20 mouse cellular contexts compared by ENCODE assay signal in the genomic region with DNA sequence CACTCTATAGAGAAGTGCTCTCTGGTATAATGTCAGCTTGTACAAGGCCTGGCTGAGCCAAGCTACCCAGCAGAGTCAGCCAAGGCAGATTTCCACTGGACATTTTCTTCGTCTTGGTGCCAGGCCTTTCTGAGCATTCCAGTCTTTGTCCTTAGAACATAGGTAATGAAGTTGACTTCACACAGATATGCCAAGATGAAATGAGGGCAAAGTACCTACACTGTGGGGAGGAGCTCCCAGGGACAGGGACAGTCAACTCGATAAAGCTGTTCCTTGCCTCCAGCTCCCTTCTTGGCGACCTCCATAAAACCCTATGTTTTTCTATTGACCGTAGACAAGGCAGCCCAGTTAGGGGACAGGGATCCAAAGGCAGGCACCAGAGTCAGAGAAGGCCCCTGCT.
"Had no signal": no experiment of that assay in that cellular context is flagged by ENCODE, and none has a peak within 500 bp of the region (broad histone marks: within the 10 kb centered on the region; RNA-seq: fewer than 3 reads in every experiment).

No protein-coding gene starts in this region.

- H3K4me3 ChIP-seq: limb, embryonic 10.5 days; limb, embryonic 13.5 days; liver, embryonic 12.5 days; liver, embryonic 15.5 days; lung, embryonic 15.5 days; megakaryocyte, embryonic 14.5 days; midbrain, embryonic 10.5 days; midbrain, embryonic 13.5 days; myocyte; neural tube, embryonic 15.5 days had no signal

- ATAC-seq: liver, embryonic 12.5 days; midbrain, embryonic 16.5 days had no signal

- H3K36me3 ChIP-seq: limb, embryonic 10.5 days; limb, embryonic 13.5 days; liver, embryonic 12.5 days; liver, embryonic 15.5 days; lung, embryonic 15.5 days; midbrain, embryonic 10.5 days; midbrain, embryonic 13.5 days; neural tube, embryonic 15.5 days had no signal

- DNase-seq: kidney, adult 18-20 months; kidney, postnatal 10 days; liver; lung, adult 18-20 months; lung, postnatal 10 days; lung, postnatal 36 days; right cerebral cortex, postnatal 25 days; thymus, adult 18-20 months; thymus, postnatal 36 days had no signal

- H3K9ac ChIP-seq: limb, embryonic 13.5 days; liver, embryonic 12.5 days; liver, embryonic 15.5 days; lung, embryonic 15.5 days; midbrain, embryonic 13.5 days; neural tube, embryonic 15.5 days had no signal

- H3K4me2 ChIP-seq: limb, embryonic 13.5 days; liver, embryonic 12.5 days; liver, embryonic 15.5 days; lung, embryonic 15.5 days; midbrain, embryonic 13.5 days; neural tube, embryonic 15.5 days had no signal

- H3K27ac ChIP-seq: limb, embryonic 10.5 days; limb, embryonic 13.5 days; liver, embryonic 12.5 days; liver, embryonic 15.5 days; lung, embryonic 15.5 days; midbrain, embryonic 10.5 days; neural tube, embryonic 15.5 days had no signal

- H3K9me3 ChIP-seq: limb, embryonic 10.5 days; limb, embryonic 13.5 days; liver, embryonic 12.5 days; liver, embryonic 15.5 days; lung, embryonic 15.5 days; midbrain, embryonic 10.5 days; midbrain, embryonic 13.5 days; neural tube, embryonic 15.5 days had no signal

- H3K27me3 ChIP-seq: liver, embryonic 12.5 days; liver, embryonic 15.5 days; lung, embryonic 15.5 days; midbrain, embryonic 13.5 days; neural tube, embryonic 15.5 days had no signal

- H3K4me1 ChIP-seq: liver, embryonic 12.5 days had no signal
